Mouse (Mus musculus): ENCODE results near the gene Tead1. TPM values are rescaled to one million over a fixed set of nuclear protein-coding genes. Genes with fewer than 3 reads are reported as not detected.

Gene Tead1
- total RNA-seq, 1 experiment from 2014 or later: 55.9 TPM

DNA sequence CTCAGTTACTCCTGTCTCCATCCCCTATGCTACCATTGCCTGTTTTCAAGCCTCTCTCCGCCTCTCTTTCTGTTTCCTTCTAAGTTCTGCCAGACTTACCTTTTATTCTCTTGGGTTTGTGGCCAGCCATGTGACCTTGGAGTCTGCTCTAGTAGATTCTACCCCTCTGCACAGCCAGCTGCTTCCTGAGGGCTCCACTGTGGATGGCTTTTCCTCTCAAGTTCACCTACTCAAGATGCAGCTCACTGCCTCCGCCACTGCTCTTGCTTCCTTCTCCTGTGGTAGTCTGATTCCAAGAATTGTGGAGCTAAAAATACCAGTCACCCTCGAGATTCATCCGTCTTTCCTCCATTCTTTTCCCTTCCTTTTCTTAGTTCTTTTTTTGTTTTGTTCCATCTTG lies 140.7 kb downstream of the Tead1 start:
- no peak for DNase-seq

DNA sequence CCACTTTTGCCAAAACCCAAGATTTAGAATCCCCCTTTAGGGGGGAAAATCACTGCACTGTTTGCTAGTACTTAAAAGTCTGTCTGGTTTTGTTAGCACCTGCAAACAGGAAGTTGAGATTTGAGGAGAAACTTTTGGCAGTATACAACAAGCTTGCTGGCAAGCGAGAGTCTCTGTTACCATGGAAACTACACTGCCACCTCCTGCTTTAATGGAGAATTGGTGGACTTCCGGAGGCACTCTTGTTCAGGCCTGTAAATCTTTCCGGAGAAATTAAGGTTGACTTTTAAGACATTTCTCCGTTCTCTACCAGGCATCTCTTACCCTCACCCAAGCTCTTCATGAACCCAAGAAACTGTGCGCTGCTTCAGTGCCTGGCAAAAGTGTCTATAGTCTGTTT lies 143.8 kb downstream of the Tead1 start:
- no peak for DNase-seq

DNA sequence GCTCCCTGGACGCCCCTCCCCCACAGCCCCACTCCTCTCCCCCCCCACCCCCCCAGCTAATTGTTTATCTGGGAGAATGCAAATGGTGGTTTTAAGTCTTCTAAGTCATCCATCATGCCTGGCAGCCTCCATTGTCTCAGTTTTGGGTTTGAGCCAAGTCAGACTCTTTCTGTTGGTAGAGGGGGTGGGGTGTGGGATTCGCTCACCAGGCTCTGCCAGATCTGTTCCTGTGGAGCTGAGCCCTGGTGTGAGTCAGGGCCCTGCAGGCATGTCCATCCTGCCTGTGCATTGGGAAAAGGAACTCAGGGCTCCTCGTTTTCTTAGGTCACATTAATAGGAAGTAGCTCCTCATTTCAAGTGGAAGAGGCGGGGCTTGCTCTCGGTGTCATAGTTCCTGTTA lies 144.5 kb downstream of the Tead1 start:
- peak; percentile 47 for DNase-seq

DNA sequence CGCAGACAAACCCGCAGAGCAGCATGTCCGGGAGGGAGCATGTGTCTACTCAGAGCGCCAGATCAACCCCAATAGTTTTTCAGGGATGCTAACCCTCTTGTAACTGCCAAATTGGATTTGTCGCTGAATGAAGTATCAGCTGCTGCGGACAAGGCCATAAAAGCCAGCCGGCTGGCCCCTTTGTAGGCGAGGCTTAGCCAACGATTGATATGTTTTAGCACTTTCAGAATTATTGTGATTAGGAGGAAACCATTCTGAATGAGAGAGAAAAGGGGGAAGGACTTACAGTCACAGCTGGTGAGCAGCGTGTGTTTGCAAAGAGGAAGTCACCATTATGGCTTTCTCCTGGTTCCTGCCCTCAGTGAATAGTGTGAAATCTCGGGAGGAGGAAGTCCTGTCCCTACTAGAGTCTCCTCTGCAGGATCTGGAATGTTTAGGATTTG lies 146.2 kb downstream of the Tead1 start:
- DNase-seq: no peak

DNA sequence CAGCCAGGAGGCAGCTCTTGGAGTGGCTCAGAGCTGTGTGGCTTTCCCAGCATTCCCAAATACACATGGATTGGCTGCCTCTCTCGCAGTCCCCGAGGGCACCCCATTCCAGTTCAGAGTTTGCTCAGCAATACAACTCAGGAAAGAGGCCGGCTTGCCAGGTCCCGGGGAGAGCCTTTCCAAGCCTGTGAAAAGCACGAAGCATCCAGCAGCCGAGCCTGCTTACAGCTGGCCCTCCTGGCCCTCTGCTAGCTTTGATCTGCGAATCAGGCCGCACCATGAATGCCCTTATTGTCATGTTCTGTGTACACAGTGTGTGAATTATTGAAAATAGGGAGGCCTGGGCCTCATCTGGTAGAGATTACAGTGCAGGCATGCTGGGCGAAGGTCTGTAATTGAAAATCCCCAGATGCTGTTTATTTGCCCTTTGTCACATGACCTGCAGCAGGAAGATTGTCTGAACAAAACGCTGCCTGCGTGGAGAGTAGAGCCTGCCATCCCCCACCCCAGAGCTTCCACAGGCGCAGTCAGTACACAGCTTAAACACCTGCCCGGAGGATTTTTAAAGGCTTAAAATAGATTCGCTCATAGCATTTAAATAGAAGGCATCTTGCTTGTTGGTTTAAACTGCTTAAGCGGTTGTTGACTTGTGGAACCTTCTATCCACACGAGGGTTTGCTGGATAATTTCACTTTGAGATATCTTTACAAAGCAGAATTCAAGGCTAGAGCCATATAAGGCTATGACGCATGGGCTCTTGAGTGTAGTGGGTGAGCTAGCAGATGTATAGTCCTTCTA lies 147.2 kb downstream of the Tead1 start:
- DNase-seq: no peak

DNA sequence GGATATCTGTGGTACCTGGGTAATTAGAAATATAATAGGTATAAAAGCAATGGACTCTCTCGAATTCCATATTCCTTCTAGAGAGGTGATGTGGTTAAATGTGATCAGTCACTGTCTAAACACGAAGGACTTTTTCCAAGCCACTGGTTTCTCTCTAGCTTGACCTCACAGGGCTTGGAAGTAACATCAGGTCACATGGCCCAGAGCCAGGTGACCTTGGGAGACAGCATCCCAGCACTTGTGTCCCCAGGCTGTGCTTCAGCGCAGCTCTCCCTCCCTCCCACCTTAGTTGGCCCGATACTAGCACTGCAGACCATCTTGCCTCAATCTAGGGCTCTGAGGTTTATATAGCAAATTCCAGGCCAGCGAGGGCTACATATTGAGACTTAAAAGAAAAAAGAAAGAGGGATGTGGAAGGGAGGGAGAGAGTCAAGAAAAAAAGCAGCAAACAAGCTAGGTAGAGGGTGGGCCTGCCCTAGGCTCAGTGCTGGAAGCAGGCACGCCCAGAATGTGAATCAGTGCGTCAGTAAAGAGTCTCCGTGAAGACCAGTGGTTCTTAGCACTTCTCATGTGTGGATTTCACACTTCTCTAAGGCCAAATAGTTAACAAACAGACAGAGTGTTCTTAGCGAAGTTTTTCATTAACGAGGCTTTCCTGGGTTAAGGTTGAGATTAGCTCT lies 149.0 kb downstream of the Tead1 start:
- DNase-seq: peak; percentile 38

DNA sequence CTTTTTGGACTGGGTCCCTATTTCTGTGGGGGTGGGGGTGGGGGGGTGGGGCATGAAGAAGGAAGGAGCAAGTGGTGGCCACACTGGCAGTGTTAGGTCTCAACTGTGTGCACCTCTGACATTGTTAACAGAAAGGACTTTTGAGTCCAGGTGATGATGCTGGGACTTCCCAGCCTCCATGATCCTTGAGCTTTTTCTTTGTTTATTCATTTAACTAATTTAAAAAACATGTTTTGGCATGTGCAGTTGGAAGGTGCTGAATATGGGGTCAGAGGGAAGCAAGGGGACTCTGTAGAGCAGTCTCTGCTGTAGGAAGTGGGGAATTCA lies 149.5 kb downstream of the Tead1 start:
- no peak for DNase-seq

DNA sequence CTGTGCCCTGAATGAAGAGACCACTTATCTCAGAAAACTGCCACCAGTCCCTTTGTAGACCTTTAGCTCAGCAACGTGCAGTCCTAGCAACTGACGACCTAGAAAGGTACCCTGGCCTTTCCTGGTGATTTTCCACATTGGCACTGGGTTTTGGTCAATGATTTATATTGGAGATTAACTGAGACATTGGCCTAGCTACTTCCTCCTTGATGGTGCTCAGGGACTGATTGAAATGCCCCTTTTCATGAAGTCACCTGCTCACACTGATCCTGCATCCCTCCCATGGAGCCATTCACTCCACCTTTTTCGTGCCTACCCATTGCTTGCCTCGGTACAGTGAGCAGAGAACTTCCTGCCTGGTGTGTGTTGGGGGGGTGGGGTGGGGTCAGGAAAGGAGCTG lies 151.8 kb downstream of the Tead1 start:
- DNase-seq: no peak

DNA sequence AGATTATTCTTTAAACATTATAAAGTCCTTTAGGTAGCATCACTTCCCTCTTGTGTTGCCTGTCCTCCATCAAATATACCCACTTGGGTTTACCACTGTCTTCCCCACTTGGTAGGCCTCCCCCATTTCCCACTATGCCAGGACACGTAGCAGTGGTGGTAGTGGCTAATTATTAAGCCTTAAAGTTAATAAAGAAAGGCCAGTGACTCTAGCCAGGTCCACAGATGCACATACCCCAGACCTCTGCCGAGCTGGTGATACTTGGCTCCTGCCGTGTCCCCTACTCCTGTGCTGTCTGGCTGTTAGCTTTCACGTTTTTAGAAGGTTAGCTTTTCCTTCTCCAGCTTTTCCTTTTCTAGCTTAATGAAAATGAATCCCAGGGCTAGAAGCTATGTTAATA lies 152.3 kb downstream of the Tead1 start:
- no peak for DNase-seq

DNA sequence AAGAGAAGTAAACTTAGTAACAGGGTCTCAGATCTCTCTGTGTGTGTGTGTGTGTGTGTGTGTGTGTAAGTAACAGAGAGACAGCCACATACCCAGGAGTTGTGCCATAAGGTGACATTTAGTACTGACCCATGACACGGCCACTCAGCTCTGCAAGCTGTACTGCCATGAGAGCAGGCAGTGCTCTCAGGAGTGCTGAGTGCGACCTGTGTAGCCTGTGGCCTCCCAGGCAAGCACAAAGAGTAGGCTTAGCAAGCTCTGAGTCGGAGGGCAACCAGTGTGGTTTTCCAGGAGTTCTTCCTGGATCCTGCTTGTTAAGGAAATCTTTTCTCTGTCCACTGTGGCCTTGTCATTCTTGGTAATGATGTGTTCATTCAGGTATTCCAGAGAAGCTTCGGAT lies 154.0 kb downstream of the Tead1 start:
- no peak for DNase-seq

DNA sequence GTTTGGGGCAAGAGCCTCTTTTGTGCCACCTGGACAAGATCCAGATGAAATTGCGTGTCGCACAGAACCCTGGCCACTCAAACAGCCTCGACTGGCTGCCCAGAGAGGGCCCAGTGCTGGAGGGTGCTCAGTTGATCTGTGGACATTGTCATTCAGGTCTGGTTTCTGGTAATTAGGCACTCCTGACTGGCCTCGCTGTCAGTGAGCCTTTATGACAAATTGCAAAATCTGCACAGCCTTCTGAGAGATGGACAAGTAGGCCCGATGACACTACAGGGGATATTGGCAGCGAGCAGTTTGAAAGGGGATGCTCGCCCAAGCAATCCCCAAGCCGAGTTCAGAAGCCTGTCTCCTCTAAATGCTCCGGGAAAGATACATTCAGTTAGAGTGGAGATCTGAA lies 157.0 kb downstream of the Tead1 start:
- no peak for DNase-seq

DNA sequence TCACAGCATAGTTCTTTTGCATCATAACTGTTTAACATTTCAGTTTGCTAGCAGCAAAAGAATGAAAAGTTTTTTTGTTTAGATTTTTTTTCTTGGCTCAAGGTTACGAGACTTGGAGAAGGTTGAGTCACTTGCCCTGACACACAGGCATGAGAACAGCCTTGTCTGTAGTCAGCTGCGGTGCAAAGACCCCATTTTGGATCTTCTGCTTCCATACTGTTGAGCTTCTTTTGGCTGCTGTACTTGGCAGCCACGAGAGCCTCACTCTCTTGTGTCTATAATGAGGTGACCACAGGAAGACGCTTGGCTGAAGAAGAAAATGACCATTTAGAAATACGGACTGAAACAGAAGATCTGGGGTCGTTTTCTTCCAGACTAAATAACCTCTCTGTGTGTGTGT lies 159.0 kb downstream of the Tead1 start:
- DNase-seq: no peak

DNA sequence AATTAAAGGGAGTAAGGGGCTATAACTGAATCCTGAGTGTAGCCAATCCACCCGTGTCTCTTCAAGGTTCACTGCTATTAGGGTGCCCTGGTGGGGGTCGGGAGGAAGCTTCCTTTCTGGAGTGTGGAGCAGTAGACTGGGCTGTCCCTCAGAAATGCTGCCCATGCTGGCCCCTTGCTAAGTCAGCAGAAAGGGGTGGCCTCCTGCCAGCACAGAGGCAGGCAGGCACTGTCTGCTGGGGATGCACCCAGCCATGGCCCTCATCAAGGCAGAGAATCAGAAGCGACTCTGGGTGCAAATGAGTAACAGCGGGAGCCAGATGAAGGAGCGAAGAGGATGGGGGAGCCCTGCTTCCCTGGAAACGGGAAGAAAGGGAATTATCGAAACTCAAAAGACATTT lies 161.2 kb downstream of the Tead1 start:
- no peak for DNase-seq

DNA sequence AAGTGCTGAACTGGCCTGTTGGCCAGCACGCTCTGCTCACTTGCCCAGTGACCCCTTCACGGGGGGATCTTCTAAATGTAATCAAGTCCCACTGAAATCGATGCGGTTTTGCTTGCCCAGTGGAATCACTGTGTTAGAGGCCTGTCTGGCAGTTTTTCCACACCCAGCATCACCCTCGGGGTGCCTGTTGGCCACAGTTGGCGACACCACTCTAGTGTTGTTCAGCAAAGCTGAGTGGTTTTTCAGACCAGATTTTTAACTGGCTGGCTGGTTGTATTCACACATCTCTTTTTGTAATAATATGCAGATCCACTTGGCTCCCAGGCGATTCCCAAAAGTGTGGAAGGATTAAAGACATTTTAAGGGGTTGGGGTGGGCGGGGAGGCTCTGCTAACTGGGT lies 161.8 kb downstream of the Tead1 start:
- no peak for DNase-seq

DNA sequence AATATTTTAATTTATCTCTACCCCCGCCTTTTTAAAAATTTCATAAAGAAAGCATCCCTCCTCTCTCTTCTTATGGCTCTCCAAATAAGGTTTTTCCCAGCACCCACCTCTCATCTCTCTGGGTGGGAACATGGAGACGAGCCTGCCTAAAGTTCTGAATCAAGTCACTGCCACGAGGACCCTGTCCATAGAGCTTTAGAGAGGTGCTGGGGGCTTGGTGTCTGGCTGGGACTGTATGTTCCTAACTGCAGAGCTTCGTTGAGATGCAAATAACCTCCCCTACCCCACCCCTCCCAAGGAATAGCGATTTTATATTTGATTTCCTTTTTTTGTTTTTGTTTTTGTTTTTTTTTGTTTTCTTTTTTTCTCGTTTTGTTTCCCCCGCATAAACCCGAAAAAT lies 162.4 kb downstream of the Tead1 start:
- DNase-seq: no peak

DNA sequence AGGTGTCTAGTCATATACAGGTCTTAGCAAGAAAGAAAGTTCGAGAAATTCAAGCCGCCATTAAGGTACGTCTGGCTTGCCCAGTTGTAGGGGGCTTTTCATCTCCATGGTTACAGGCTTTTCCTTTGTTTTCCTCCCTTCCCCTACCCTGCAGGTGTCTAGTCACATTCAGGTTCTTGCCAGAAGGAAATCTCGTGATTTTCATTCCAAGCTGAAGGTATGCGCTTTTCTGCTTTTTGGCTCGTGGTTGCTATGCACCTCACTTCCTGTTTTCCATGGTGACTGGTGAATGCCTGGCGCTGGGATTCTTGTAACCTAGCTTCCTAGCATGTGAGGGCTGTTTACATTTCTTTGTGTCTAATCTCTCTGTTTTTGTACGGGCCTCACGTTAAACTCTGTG lies 162.8 kb downstream of the Tead1 start:
- DNase-seq: no peak

DNA sequence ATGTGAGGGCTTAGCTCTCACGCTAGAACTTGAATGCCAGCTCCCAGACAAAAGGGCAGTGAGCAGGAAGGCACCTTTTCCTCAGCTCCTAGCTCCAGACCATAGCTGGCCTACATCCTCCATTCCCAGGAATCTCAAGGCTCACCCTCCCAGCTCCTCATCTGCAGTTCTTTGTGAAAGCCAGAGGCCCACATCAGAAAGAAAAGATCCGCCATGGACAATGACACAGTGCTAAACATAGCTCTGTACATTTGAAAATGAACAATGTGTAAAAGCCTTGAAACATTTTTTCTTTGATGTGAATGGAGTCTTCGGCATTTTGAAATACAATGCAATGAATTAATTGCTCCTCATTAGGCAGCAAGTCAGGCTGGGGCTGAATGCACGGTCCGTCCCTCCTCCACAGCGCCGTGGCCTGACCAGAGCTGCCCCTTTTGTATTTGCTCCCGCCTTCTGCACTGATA lies 172.2 kb downstream of the Tead1 start:
- DNase-seq: no peak

DNA sequence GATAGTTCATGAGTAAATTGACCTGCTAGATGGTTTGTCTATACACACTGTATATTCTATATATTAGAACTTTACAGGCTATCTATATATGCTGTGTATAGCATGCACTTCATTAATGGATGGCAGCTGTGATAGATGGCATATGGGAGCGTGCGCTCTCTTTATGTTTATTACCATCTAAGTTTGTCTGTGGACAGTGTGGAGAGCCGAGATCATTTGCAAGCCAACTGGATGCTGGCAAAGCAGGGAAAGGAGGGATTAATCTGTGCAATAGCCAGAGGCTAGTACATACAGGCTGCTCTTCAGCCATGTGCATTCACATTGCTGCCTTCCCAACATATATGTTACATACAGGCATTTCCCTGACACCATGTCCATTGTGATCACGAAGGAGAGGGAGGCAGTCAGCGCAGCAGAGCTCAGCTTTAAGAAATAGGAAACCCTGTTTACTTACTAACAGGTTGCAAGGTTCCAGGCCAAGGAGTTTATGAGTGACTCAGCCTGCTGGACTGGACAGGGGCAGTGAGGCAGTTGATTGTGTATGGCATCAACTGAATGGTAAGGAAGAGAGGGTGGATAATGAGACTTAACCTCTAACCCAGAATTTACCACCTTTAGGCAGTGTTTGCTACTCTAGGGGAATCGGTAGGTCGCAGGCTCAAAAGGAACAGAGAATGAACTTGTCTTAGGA lies 173.2 kb downstream of the Tead1 start:
- no peak for DNase-seq

DNA sequence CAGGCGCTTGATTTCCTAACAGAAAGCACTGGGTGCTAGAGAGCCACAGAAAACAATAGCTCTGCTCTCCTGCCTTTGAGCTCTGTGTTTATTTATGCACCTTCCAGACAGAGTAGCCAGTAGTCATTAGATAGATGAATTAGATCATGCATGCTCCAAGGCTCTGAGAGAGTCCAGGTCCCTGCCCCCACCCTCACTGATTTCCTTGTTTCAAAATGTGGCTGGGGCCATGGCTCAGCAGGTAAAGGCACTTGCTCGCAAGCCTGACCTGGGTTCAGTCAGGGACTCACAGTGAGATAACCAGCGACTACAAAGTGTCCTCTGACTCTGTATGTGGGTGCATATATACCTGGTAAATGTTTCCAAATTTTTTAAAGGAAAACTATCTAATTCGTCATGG lies 174.7 kb downstream of the Tead1 start:
- DNase-seq: no peak

DNA sequence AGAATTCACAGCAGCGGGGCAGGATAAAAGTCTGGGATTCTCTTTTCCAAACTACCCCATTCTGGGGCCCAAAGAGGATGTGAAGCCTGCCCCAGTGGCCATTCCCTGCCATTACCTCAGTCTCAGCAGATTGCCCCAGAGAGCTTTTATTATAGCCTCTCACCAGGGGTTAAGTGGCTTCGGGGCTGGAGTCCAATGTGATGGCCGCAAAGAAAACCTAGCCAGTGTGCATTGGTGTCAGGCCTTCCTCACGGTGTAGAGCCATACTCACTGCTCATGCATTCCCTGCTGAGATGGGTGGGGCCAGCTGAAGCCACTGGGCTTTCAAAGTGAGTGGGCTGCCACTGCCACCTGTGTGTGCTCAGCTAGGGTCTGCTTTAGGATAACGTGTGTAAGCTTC lies 175.4 kb downstream of the Tead1 start:
- DNase-seq: no peak

DNA sequence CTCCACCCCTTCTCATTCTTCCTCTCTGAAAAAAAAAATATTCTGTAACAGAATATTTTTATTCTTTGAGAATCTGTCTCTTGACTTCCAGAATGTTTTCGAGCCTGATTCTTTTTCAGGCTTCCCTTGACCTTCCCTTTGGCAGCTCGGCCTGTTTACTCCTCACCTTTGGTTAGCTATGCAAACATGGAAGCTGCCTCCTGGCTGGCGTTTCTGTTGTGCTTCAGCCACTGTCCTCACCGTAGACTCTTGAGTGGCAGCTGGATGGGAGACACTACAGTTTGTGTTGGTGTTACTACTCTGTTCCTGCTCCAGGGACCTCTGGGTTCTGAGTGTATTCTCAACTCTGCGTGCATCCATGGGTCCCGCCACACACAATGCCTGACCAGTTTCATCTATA lies 176.3 kb downstream of the Tead1 start:
- no peak for DNase-seq

DNA sequence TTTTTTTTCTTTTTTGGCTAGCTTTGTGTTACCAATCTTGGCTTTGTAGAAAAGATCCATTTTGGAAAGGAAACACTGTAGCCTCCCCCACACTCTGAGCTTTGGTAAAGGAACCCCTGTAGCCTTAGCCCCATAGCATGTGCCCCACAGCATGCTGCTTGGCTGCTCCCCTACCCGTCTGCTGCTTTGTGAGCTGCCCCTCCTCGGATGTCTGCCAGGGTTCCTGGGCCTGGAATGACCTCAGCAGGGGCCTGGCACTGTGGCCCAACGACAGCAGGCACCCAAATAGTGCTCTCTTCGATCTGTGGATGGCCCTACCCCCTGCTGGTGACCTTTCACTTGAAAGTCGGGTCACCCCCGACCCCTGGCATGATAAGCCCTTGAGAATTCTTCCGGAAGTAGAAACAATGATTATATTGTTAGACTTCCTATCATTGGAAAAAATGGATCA lies 177.0 kb downstream of the Tead1 start:
- DNase-seq: peak; percentile 32

DNA sequence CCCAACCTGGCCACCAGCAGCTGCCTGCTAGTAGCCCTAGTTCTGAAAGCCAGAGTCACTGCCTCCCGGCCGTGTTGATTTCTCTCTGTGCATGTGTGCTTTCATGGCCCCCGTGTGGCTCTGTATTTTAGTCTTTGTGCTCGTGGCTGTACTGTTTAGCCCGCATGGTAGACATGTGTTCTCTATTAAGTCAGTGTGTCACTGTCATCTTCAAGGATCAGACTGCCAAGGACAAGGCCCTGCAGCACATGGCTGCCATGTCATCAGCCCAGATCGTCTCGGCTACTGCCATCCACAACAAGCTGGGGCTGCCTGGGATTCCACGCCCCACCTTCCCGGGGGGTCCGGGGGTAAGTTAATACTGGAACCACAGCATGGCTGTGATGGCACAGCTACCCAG lies 177.5 kb downstream of the Tead1 start:
- DNase-seq: no peak
